Mouse (Mus musculus): ENCODE measurements around the gene Olfr720.

Olfr720 gene

GRCm38 (mm10) chr14:14186738-14187137 lies at the start of gene Olfr720:
Gene Olfr720, minus strand, starts transcription at chr14:14186838.
- DNase-seq (ENCODE audit: low spot score), result no peak

Data from spleen, adult 12 weeks (tissue).